Mouse (Mus musculus) mammary gland, adult 2 months (tissue): ENCODE measurements around the gene Gm13287. TPM values are rescaled to one million over a fixed set of nuclear protein-coding genes. Genes with fewer than 3 reads are reported as not detected.

Source experiments
- polyA plus RNA-seq: library from polyadenylated mRNA; depleted of rRNA; stranded (reverse); fragments of >200 nt; gene quantifications from 2 replicates; pipeline ENCODE4 v1.2.3, GENCODE M21; 2012; ENCODE audit warnings: low replicate concordance; rRNA removed

Gene Gm13287
- polyA plus RNA-seq, result not detected in 2 replicates

GRCm38 (mm10) chr4:88802954-88803353 lies at the start of gene Gm13287:
Gm13287 (plus strand) TSS chr4:88803254.

GRCm38 (mm10) chr4:88754818-88755340 lies 48.2 kb upstream of the Gm13287 start, which contains the start of gene Gm13271:
Gm13271 (plus strand) TSS chr4:88754868.

GRCm38 (mm10) chr4:88759610-88760268 lies 43.3 kb upstream of the Gm13287 start, which contains the start of gene Gm13283:
Gm13283 (plus strand) TSS chr4:88760119.

GRCm38 (mm10) chr4:88773534-88773933 lies 29.5 kb upstream of the Gm13287 start, which contains the start of gene Gm13290:
Gm13290 (plus strand) TSS chr4:88773834.

GRCm38 (mm10) chr4:88776622-88777021 lies 26.4 kb upstream of the Gm13287 start, which contains the start of gene Gm13289:
Gm13289 (plus strand) TSS chr4:88776922.

GRCm38 (mm10) chr4:88779550-88779949 lies 23.5 kb upstream of the Gm13287 start, which contains the start of gene Gm13272:
Gm13272 (plus strand) TSS chr4:88779850.

GRCm38 (mm10) chr4:88781831-88782230 lies 21.2 kb upstream of the Gm13287 start, which contains the start of gene Ifnz:
Ifnz (plus strand) TSS chr4:88782131.

GRCm38 (mm10) chr4:88785409-88785808 lies 17.6 kb upstream of the Gm13287 start, which contains the start of gene Gm13276:
Gm13276 (plus strand) TSS chr4:88785709.

GRCm38 (mm10) chr4:88788402-88788801 lies 14.7 kb upstream of the Gm13287 start, which contains the start of gene Gm13277:
Gm13277 (plus strand) TSS chr4:88788632.

GRCm38 (mm10) chr4:88791250-88791649 lies 11.8 kb upstream of the Gm13287 start, which contains the start of gene Gm13278:
Gm13278 (plus strand) TSS chr4:88791550.

GRCm38 (mm10) chr4:88793936-88794675 lies 8.9 kb upstream of the Gm13287 start, which contains the start of gene Gm13275:
Gm13275 (plus strand) TSS chr4:88794487.

GRCm38 (mm10) chr4:88797097-88797496 lies 6.0 kb upstream of the Gm13287 start, which contains the start of gene Gm13279:
Gm13279 (plus strand) TSS chr4:88797397.

GRCm38 (mm10) chr4:88799365-88799764 lies 3.7 kb upstream of the Gm13287 start, which contains the start of gene Gm13285:
Gm13285 (plus strand) TSS chr4:88799665.

GRCm38 (mm10) chr4:88805231-88805630 lies 2.2 kb downstream of the Gm13287 start, which contains the start of gene Gm13288:
Gm13288 (plus strand) TSS chr4:88805531.

GRCm38 (mm10) chr4:88815928-88816327 lies 12.9 kb downstream of the Gm13287 start, which contains the start of gene Ifna7:
Ifna7 (plus strand) TSS chr4:88816228.

GRCm38 (mm10) chr4:88819659-88820058 lies 16.6 kb downstream of the Gm13287 start, which contains the start of gene Ifna11:
Ifna11 (plus strand) TSS chr4:88819959.

GRCm38 (mm10) chr4:88827116-88827515 lies 24.1 kb downstream of the Gm13287 start, which contains the start of gene Ifna6:
Ifna6 (plus strand) TSS chr4:88827416.

GRCm38 (mm10) chr4:88835225-88835624 lies 32.2 kb downstream of the Gm13287 start, which contains the start of gene Ifna5:
Ifna5 (plus strand) TSS chr4:88835525.

GRCm38 (mm10) chr4:88841438-88841911 lies 38.4 kb downstream of the Gm13287 start, which contains the start of gene Ifna4:
Ifna4 (plus strand) TSS chr4:88841861.

GRCm38 (mm10) chr4:88849698-88850097 lies 46.6 kb downstream of the Gm13287 start, which contains the start of gene Ifna1:
Ifna1 (plus strand) TSS chr4:88850087.

